In the genomic region with DNA sequence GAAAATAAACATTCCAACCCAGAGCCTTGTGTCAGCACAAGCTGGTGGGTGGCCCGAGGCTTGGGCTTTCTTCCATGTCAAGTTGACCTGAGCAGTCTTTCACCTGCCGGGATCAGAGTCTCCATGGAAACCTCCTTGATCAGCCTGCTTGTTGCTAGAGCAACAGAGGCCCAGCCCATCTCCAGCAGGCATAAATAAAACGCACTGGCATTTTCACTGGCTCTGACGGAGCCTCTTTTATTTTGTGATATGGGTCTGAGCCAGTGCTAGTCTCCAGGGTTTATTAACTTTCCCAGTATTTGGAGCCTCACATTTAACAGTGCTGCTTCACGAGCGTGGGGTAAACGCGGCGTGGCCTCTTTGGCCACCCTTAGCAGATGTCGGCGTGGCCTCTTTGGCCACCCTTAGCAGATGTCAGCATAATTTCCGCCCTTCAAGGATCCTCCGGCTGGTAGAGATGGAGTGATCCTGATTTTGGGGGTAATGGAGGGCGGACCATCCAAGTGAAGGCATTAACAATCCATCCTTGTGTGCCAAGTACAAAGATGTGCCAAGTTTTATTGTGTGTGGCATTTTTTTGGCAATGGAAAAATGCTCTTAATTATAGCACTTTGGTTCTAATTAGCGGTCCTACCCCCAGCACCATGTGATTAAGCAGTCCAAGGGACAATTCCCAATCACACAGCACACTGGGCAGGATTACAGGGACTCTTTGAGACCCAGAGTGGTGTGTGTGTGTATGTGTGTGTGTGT, we compare ENCODE assay signal across 8 mouse cellular contexts. TPM values are rescaled to one million over a fixed set of nuclear protein-coding genes. Genes with fewer than 3 reads are reported as not detected.
DNase-seq lines count a peak whose midpoint lies in the region; ATAC-seq lines count a peak whose summit lies in the region.

No protein-coding gene starts in this region.

- 0 out of 2 replicates have a peak overlapping the region, but pooled peaks have one; percentile 32 for H3K9ac ChIP-seq in neural tube, embryonic 13.5 days

- no peaks in the 10 kb centered on the region for H3K36me3 ChIP-seq in neural tube, embryonic 13.5 days

- peaks cover 61% of the 10 kb centered on the region for H3K27me3 ChIP-seq in neural tube, embryonic 13.5 days

- H3K27ac ChIP-seq in neural tube, embryonic 13.5 days (replicated peaks): peak overlapping the region; percentile 84

- H3K9me3 ChIP-seq in neural tube, embryonic 13.5 days: no peaks in the 10 kb centered on the region

- WGBS in neural tube, embryonic 13.5 days: 19% methylated on average over 15 of the region's 15 CpGs

- peak; percentile 93 for ATAC-seq in neural tube, embryonic 13.5 days (ENCODE audit: low read depth)

- intact Hi-C loops in left cerebral cortex, postnatal 14 days (cut with DNase I): loop anchor here (5.0 kb wide), 2 partner anchors 46 to 49 kb away; no protein-coding TSS in a partner anchor

- H3K4me1 ChIP-seq in neural tube, embryonic 13.5 days (replicated peaks): peaks cover 42% of the 10 kb centered on the region

- H3K4me2 ChIP-seq in neural tube, embryonic 13.5 days: peak overlapping the region; percentile 42

- peak overlapping the region; percentile 11; the same call in 1 of the 2 replicates for H3K4me3 ChIP-seq in neural tube, embryonic 13.5 days

- peak; percentile 46 for DNase-seq in urinary bladder, adult 2 months (ENCODE audit: low spot score)
- DNase-seq in urinary bladder, postnatal 10 days (ENCODE audit: low spot score): no peak
- peak; percentile 86 for DNase-seq in fibroblast of lung, adult 2 months (ENCODE audit: low read depth)
- peak; percentile 73 for DNase-seq in kidney, adult 18-20 months
- DNase-seq in left cerebral cortex, postnatal 14 days (ENCODE audit: low spot score in 2 of 2): peak; percentile 69 to 90
- peak; percentile 49 for DNase-seq in urinary bladder, postnatal 25 days (ENCODE audit: low spot score)
- no peak for DNase-seq in spleen, postnatal 14 days (ENCODE audit: low spot score in 2 of 2)

RNA-seq across cellular contexts. Expression of a gene that starts 39.2 kb away (rescaled TPM):
- polyA plus RNA-seq in urinary bladder, adult 2 months (2012; rRNA removed): 81.3 and 100 TPM in 2 replicates
- total RNA-seq in left cerebral cortex, postnatal 14 days (2021): 100 to 1,000 TPM; 102 to 105 TPM
- 80.5 and 82.1 TPM in 2 replicates for polyA plus RNA-seq in neural tube, embryonic 13.5 days (2015; fragmentation: Nextera tagmentation; extraction: Ambion mirVana)

Comparison
In these comparisons a context has a peak if more than half of its experiments do, and no peak if none do; other contexts are left out.
1. DNase-seq: peak in urinary bladder, adult 2 months (single experiment), fibroblast of lung, adult 2 months (single experiment), kidney, adult 18-20 months (single experiment), left cerebral cortex, postnatal 14 days (2 of 2) and urinary bladder, postnatal 25 days (single experiment); none in urinary bladder, postnatal 10 days (single experiment) and spleen, postnatal 14 days (0 of 2).